Mouse (Mus musculus): Measurements from ENCODE around the gene N4bp2l2.

N4bp2l2 gene

DNA sequence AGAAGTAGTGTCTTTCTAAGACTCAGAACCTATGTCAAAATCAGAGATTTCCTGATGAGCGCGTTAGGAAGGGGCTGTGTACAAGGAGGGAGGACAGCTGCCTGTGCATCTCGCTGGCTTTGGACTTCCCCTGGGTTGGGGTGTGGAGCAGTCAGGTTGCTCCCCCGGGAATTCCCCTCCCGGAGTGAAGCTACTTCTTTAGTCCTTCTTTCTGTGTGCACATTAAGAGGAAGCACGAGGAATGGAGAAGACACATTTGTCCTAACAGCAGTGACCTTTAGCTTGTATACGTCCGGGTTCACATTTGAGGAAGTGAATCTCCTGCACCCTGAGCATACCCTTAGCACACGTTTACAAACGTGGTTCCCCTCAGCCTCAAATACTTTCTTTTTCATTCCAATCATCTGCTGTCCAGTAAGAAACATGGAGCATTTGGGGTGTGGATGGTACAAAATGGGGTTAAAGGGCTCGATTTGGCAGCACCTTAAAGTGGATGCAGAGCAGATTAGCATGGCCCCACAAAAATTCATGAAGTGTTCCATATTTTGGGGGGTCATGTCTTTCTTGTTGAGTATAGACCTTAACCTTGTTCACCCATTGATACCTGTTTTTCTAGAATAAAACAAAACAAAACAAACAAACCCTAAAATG lies 70.5 kb downstream of the N4bp2l2 start:
- DNase-seq = no peak

DNA sequence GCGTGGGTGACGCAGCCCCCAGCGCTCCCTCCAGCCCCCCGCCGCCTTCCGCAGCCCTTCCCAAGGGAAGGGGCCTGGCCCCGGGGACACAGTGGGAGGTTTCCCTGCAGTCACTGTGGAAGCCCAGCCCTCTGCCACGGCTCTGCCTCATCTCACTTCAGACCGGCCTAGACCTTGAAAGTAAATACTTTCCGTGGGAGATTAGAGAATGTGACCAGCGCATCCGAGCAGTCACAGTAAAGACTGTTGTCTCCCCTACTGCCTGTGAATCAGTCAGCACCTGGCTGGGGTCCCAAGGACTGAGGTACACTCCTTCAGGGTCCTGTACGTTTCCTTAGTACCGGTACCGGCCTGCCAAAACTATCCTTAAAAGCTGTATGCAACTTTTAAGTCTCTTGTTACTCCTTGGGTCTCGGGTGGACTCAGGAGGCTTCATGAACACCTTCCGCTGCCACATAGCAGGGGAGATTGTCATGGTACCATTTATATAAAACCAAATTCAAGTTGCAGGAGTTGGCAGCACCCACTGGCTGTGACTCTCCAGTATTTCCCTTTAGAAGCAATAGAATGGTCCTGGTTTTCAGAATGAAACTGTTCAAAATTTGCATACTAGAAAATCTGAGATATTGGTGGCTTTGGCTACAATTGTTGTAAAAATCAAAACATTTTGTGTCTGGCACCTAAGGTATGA lies 71.2 kb downstream of the N4bp2l2 start:
- no peak for DNase-seq

DNA sequence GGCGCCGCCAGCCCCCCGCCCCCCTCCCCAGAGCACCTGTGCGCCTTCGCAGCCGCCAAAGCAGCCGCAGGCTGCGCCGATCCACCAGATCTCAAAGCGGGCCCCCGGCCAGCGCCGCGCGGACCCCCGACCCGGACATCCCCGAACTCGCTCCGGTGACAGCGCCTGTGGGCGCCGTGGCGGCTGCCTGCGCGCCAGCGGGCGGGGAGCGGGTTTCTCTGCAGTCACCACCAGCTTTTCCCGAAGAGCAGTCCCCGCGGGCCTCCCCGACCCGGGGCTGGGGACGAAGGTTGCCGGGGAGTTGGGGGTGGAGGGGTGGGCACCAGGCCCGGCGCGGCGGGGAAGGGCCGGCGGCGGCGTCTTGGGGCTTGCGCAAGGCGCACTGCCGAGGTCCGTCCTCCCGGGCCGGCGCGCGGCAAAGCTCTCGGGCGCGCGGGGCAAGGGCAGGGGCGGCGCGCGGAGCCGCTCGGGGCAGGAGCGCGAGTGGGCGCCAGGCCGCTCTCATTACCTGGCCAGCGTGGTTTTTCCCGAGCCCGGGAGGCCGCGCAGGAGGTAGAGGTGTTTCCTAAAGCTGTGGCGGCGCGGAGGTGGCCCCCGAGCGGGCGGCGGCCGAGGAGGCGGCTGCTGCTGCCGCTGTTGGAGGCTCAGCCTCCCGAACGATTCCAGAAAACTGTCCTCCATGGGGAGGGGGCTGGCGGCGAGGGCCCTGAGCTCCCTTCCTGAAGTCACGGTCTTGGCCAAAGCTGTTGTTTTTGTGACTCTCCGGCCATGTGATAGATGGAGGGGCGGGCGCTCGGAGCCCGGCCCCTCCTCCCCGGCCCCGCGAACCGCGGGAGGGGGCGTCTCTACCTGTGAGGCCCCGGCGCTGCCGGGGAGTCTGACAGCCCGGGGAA lies 72.0 kb downstream of the N4bp2l2 start:
- DNase-seq = peak; percentile 31 to 40

DNA sequence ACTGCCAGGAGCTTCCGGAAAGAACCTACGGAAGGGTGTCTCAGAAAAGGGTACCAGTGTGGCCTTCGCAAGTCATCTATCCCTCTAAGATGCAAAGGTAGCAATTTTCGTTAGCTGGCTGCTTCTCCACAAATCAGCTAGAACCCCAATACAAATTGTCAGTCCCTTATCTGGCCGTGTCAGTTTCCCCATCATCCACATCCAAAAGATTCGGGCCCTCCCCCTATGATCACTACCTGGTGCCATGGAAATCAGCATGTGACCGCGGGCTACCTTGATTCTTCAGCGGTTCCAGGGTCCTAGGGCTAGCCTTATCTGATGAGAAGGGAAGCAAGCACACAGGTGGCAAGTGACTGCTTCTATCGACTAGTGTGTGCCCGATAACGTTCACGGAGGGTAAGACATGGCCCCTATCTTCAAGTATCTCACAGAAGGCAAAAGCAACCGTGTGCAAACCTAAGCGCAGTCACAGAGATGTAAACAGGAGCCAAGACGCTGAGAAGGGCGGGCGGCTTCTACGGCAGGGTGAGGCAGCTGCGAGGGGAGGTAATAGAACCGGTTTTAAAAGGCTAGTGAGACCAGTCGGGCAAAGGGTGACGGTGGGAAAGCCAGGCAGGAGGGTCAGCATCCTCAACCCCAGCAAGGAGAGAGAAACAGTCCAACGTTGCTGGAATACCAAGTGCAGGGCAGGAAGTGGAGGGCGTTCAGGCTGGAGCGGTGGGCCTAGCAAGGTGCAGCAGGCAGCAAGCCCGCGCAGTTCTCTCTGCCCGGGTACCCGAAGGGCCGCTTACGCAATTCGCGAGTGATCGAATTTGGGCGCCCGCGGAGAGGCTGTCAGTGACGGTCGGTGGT lies 72.9 kb downstream of the N4bp2l2 start:
- no peak for DNase-seq

DNA sequence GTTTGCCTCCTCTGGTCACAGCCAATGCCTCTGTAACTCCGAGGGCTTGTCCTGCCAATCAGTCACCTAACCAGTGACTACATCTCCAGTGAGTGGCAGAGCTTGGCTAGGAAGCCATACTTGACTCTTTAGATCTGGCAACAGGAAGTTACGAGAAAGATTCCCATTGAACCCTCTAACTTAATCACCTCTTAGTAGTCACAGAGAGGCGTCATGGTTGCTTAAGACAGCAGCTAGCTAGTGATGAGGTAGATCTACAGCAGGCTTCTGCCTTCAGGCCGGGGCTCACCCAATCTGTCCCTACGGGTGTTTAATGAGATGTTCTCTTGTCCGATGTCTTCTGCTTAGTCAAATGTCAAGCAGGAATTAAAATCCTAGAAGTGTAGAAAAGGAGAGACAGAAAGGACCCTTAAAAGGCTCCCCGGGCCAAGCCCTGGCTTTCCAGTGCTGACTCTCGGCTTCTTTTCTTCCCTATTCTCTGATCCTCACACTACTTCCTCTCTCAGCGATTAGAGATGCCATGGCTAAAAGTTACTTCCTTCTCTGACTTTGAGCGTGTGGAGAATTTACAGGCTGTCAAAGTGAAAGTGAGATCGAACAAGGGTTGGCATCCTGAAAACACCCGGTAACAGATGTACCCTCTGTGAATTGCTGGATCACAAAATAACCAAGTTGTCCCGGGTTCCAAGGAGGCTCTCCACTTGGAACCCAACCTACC lies 73.6 kb downstream of the N4bp2l2 start:
- DNase-seq = no peak

DNA sequence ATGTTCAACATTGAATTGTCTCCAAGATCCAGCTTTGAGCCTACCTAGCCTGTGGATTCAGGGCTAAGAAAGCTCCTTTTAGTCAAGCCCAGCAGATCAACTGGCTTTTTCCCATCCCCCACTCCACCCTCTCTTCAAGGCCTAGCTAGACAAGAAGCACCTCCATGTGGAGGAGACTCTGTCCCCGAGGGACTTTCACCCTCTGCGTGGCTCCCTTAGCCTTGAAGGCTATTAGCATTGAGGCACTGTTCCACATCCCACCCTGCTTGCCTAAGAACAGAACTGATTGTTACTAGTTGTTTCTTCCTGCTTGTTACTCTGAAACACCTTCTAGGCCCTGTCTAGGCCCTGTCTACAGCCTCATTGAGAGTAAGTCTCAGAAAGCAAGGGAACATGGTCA lies 76.0 kb downstream of the N4bp2l2 start:
- DNase-seq = no peak

DNA sequence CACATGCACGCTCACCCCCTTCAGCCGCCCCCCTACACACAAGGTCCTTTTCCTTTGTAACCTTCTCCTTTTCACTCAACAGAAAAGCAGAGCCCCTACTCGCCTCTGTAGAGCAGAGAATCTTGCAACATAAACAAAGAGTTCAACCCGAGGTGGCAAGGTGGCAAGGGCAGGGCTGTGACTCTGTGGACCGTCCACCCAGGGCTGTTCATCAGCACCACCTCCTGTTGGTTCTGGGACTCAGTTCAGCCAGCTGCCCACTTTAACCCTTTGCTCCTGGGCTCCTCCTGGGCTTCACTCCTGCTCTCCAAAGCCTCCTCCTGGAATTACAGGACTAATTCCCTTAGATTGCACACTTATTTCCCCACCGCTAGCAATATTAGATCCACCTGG lies 81.7 kb downstream of the N4bp2l2 start:
- DNase-seq = no peak

DNA sequence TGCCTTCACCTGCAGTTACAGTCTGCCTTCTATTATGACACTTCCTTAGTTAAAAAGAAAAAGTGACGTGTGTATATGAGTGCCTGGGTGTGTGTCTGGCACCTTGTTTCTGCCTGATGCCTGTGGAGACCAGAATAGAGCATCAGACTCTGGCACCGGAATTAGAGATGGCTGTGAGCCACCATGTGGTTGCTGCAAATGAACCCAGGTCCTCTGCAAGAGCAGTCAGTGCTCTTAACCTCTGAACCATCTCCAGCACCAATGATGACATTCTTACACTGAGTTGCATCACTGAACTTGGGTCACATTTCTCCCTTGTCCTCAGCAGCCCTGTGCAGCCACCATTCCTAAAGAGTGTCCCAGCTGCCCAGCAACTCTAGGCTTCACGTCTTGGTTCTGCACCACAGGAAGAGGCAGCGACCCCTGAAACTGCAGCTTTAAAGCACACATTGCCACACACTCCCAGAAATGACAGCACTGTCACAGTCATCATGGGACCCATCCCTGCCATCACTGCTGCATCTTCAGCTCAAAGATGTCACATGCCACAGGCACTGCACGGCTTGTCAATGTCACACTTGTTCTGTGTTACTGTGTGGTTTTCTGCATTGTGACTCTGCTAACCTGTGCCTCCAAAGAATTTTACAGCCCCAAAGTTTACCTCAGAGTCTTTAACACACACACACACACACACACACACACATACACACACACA lies 82.2 kb downstream of the N4bp2l2 start:
- DNase-seq = no peak

DNA sequence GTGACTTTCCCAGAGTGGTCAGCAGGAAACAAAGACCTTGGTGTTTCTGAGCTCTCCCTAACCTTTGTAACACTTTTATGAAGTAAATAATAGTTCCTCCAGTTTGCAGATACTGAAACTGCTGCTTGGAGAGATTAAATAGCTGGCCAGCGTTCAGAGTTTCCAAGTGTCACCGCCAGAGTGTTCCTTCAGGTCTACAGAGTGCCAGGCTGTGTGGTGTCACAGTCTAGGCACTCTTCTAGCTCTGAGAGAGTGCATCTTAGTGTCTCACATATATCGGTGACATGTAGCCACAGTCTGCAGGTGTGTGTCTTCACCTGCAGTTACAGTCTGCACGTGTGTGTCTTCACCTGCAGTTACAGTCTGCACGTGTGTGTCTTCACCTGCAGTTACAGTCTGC lies 82.8 kb downstream of the N4bp2l2 start:
- DNase-seq = no peak

DNA sequence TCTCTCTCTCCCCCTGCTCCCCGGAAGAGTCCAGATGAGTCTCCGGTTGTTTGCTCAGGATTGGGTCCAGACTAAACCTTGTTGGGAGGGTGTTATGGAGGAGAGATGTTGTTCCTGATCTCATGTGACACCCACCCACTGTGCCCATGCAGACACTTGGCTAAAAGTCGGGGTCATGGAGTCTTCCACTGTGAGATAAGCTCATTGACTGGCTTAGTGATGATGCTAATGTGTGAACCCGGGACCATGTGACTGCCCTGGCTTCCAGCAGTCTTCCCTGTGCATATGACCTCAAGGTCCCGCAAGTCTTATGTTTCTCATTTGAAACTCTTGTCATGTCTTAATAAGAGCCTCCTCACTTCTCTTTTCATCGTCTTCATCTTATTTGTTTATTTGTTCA lies 84.8 kb downstream of the N4bp2l2 start:
- DNase-seq = no peak

DNA sequence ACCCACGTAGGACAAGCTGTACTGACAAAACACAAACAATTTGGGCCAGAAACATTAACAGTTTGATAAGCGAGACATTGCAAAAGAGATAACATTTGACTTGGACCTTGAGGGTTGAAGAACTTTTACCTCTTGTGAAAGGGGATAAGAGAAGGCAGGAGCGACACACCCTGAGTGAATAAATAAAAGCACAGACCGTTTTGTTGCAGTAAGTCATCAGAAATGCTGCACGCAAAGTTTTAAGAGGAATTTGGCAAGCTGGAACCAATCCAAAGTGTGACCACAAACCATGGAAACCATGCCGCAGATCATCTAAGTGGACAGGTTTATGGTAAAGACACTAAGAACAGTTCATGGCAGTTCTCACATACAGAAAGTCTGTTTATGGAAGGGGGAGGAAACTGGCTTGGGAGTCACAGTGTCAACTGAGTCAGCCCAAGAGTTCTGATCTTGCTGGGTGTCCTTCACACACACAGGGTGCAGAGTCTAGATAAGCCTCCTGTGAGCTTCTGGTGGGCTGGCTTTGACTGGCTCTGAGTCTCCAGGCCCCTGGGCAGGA lies 87.3 kb downstream of the N4bp2l2 start:
- DNase-seq = no peak

DNA sequence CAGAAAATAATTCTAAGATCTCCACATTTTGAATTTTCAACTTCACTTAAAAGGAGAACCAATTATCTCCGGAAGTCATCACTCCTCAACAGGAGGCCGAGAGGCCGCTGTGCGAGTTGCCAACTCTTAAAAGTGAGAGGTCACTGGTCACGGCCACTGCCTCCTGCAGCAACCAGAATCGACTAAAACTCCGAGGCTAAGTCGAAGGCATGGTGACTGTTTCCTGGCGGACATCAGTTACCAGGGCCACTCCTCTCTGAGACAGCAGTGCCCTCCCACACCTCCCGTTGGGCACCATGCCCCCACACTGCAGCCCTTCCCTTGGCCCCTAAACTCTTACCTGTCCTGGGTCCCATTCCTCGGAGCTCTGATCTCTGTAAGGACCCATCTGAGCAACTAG lies 89.2 kb downstream of the N4bp2l2 start:
- no peak for DNase-seq

DNA sequence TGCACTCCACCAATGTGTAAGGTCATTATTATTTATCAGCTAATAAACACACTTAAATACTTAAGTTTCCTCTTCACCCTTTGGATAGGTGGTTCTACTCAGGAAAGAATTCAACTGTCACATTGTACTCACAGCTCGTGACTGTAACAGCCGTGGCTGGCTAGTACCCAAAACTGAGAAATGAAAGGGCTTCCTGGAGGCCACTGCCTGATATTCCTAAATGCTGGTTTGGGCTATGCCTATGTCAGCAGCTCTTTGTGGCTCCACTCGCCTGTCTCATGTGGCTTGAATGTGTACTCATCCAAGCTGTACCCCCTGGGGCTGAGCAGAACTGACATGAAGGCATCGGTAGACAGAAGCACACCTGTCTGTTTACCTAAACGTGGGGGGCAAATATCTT lies 91.1 kb downstream of the N4bp2l2 start:
- no peak for DNase-seq

DNA sequence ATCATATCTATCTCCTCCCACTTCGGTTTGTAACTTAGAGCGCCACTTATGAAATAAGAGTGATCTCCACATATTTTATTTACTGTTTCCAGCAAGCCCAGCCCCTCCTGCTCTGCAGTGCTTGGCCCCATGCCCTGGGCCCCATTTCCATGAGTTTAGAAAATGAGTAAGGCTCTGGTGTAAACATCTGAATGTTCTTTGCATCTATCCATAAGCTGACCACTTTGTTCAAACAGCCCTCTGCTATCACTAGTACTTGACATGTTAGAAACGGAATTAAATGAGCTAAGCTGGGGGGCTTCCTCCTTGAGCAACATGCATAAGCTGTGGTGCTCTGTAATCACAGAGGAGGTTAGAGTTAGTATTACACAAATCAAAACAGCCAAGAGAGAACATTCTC lies 91.6 kb downstream of the N4bp2l2 start:
- no peak for DNase-seq

DNA sequence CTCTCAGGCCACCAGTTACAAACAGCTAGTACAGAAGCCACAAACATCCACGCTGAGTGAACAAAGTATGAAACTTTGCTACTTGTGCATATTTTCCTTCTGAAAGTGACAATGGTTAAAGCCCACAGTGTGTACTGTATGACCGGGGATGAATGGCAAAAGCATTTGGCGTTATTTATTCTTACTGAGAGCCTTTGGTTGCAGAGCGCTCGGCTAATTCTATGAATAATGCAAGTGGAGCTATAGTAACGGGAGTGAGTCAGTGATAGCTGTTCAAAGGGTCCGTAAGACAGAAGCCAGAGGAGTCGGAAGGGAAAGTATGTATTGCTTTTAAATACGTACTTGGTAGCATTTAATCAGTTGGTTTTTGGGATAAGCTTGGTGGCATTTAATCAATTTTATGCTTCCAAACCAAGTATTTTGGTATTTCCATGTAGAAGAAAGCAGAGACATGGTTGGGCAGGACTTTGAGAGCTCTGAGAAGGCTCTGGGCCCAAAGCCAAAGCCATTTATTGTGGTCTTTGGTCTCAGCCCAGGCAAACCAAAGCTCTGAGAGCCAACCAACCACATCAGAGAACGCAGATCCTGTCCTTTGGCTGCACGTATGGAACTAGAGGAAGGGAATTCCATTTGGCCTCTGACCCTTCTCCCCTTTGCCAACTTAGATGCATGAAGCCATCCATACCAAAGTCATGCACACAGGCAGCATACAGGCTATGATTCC lies 95.3 kb downstream of the N4bp2l2 start:
- no peak for DNase-seq

DNA sequence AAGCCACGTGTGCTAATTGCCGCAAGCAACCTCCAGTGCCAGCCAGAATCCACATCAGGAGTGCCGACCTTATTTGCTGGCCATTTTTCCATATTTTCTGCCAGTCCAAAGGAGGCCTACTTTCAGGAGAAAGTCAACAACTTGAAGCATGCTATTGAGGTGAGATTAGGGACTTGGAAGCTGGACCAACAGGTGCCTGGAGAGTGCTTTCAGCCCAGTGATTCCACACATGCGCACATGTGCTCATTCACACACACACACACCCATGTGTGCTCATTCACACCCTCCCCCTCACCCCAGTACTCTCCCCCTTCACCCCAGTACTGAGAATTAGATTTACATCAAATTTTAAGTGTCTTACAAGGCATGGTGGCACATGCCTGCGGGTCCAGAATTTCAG lies 99.0 kb downstream of the N4bp2l2 start:
- no peak for DNase-seq

DNA sequence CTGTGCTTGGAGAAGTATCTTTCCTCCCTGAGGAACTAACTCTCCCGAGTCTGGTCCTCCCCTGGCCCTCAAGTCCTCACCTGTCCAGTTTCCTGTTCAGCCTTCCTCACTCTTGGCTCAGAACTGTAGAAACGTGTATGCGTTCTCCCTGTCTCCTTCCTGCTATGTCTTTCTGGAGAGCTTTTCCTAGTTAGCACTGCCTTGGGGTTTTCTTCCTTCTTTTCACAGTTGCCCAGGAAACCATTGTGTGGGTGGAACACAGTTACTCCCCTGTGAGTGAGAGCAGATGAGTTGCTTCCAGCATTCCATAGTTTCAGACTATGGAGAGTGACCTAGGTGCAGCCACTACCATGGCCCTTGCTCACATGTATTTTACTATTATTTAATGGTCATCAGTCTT lies 99.8 kb downstream of the N4bp2l2 start:
- DNase-seq = no peak

DNA sequence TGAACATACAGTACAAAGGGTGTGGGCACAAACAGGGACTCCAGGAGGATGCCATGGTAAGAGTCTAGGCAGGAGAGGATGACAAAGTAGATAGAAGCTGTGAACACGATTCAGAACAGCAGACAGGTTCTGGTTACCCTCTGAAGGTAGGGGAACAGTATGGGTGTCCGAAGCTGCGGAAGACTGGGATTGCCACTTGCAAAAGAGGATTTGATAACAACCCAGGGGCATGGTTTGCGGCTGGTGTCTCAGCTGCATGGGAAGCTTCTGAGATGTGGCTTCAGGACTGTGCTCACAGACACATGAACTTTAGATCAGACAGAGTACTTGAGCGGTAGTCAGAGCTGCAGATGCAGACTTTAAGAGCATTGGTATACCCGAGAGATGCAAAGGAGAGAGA lies 101.6 kb downstream of the N4bp2l2 start:
- DNase-seq = no peak

DNA sequence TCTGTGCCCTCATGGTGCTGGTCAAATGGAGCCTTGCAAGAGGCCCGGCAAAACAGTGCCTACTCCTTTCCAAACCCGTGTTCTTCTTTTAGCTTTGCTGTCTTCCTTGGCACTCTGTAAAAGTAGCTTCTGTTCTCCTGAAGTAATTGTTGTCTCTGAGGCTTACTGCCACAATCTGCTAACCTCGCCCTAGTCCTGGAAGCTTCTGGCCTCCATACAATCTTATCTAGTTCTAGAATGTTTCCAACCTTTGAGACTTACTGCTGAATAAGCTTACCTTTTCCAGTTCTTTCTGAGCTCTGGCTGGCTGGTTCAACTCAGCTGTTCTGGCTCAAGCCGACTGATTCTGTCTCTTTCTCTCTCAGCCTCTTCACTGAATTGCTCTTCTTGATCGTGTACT lies 104.2 kb downstream of the N4bp2l2 start:
- no peak for DNase-seq

DNA sequence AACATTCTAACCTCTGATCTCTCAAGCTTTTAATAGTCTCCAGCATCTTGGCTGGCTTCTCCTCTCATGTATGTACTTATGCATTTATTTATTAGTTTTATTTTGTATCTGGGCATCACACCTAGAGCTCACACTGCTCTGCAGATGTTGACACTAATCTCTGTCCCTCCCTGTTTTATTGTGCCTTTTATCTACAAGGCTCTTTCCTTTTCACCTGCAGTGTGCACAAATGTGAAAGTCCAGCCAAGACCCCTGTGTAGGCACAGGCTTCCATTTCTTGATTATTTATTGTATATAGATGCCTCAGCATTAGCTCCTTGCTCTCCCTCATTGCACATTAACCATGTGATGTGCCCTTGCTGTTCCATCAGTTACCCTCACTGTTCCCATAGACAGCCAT lies 104.6 kb downstream of the N4bp2l2 start:
- DNase-seq = no peak

DNA sequence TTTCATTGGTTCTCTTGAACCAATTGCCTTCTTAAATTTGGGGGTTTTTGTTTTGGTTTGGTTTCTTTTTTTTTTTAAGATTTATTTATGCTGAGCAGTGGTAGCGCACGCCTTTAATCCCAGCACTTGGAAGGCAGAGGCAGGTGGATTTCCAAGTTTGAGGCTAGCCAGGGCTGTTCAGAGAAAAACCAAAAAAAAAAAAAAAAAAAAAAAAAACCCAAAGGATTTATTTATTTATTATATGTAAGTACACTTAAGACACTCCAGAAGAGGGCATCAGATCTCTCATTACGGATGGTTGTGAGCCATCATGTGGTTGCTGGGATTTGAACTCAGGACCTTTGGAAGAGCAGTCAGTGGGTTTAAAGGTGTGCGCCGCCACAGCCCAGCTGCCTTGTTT lies 105.1 kb downstream of the N4bp2l2 start:
- DNase-seq = no peak
